Mouse (Mus musculus) ES-E14 (cell line): ENCODE data around the gene Aff2. TPM values are rescaled to one million over a fixed set of nuclear protein-coding genes. Genes with fewer than 3 reads are reported as not detected.

Experiments used
- DNase-seq: peaks from one replicate; pipeline ENCODE4 v3.0.0-alpha.2; 2013; ENCODE audit warnings: low read depth, low spot score
- H3K27ac ChIP-seq: 2 replicates; pipeline ENCODE4 v1.5.1; 2012; ENCODE audit warnings: low read depth, mild to moderate bottlenecking, low read length, moderate library complexity, mixed read lengths; ENCODE audit not compliant: poor library complexity, insufficient read depth, severe bottlenecking
- H3K36me3 ChIP-seq: 2 replicates; pipeline ENCODE4 v1.6.1; 2012; ENCODE audit warnings: mild to moderate bottlenecking, low read length, moderate library complexity, mixed read lengths; ENCODE audit not compliant: control insufficient read depth, poor library complexity, insufficient read depth, severe bottlenecking
- H3K4me1 ChIP-seq, 2 experiments: fragments of 150-350 bp in 1 of 2; sonication (generic) in 1 of 2; 2 replicates each; pipeline ENCODE4 v1.6.1; 2012; ENCODE audit warnings: low read length in 2 of 2, mild to moderate bottlenecking in 1 of 2, mixed read lengths in 1 of 2; ENCODE audit not compliant: control insufficient read depth in 2 of 2, insufficient read depth in 2 of 2, poor library complexity in 1 of 2
- H3K4me3 ChIP-seq, 2 experiments: fragments of 150-350 bp in 1 of 2; sonication (generic) in 1 of 2; 2 replicates each; pipeline ENCODE4 v1.5.1; 2012; ENCODE audit warnings: low read length in 2 of 2, low read depth in 1 of 2, mild to moderate bottlenecking in 1 of 2, mixed read lengths in 1 of 2; ENCODE audit not compliant: insufficient read depth in 1 of 2, poor library complexity in 1 of 2, severe bottlenecking in 1 of 2
- H3K9ac ChIP-seq: 2 replicates; pipeline ENCODE4 v1.6.1; 2012; ENCODE audit warnings: low read depth, mild to moderate bottlenecking, low read length, mixed read lengths; ENCODE audit not compliant: poor library complexity, insufficient read depth, severe bottlenecking
- H3K9me3 ChIP-seq: fragments of 150-350 bp; sonication (generic); 2 replicates; pipeline ENCODE4 v1.6.1; 2012; ENCODE audit warnings: low read depth, mild to moderate bottlenecking, low read length; ENCODE audit not compliant: control insufficient read depth, insufficient read depth
- CHD2 ChIP-seq: IDR thresholded peaks from 2 replicates; pipeline ENCODE4 v1.6.1; 2014; ENCODE audit warnings: mild to moderate bottlenecking, low read depth, low read length, inconsistent platforms
- HCFC1 ChIP-seq: IDR thresholded peaks from 2 replicates; pipeline ENCODE4 v1.6.1; 2012; ENCODE audit warnings: low read length, inconsistent platforms, borderline replicate concordance; ENCODE audit not compliant: insufficient read depth
- MAFK ChIP-seq: IDR thresholded peaks from 2 replicates; pipeline ENCODE4 v1.6.1; 2014; ENCODE audit warnings: mild to moderate bottlenecking, low read depth, low read length, inconsistent platforms; ENCODE audit not compliant: insufficient read depth
- ZC3H11A ChIP-seq: IDR thresholded peaks from 2 replicates; pipeline ENCODE4 v1.6.1; 2012; ENCODE audit warnings: low read depth, mild to moderate bottlenecking, inconsistent platforms, low read length, borderline replicate concordance
- ZNF384 ChIP-seq: IDR thresholded peaks from 2 replicates; pipeline ENCODE4 v1.6.1; 2012; ENCODE audit warnings: low read depth, low read length, inconsistent platforms
- in situ Hi-C, 2 experiments: fragments of 600-800 bp; cut with MboI; formaldehyde crosslinking; loops; one replicate each; pipeline ENCODE4 v1.15.1; 2025; ENCODE audit warnings: low sequenced_read_pairs in 2 of 2, inconsistent platforms in 1 of 2; ENCODE audit not compliant: unreplicated experiment in 2 of 2
- total RNA-seq: library from RNA; depleted of rRNA; stranded (reverse); fragments of 300-350 nt; gene quantifications from 2 replicates; pipeline ENCODE4 v1.2.3, GENCODE M21; 2012

The Aff2 gene
- total RNA-seq, 1 experiment: 0.71 TPM

GRCm38 (mm10) chrX:69801890-69802439, 441.9 kb downstream of the Aff2 start:
- Histone ChIP-seq H3K4me3 (no peak overlapping the region), H3K36me3 (no peaks in the 10 kb centered on the region), H3K27ac (no peak overlapping the region), H3K4me1 (no peaks in the 10 kb centered on the region), H3K9ac (no peak overlapping the region), H3K9me3 (no peaks in the 10 kb centered on the region)
- DNase-seq: no peak
- in situ Hi-C loops: no loop called here
- no peak for TF ChIP-seq ZNF384
- TF ChIP-seq ZC3H11A: no peak
- no peak for TF ChIP-seq MAFK
- TF ChIP-seq CHD2: no peak
- TF ChIP-seq HCFC1: no peak

- in situ Hi-C loops: no loop called here
- TF ChIP-seq CHD2: no peak
- TF ChIP-seq ZC3H11A: no peak
- TF ChIP-seq MAFK: no peak
- no peak for TF ChIP-seq HCFC1
- TF ChIP-seq ZNF384: no peak
- H3K27ac ChIP-seq: no peak overlapping the region
- H3K4me1 ChIP-seq: no peaks in the 10 kb centered on the region
- no peak for DNase-seq
- H3K9ac ChIP-seq: no peak overlapping the region
- no peak overlapping the region for H3K4me3 ChIP-seq
- no peaks in the 10 kb centered on the region for H3K36me3 ChIP-seq
- H3K9me3 ChIP-seq: no peaks in the 10 kb centered on the region
Observed at GRCm38 (mm10) chrX:69802481-69802880, 442.4 kb downstream of the Aff2 start.

DNA sequence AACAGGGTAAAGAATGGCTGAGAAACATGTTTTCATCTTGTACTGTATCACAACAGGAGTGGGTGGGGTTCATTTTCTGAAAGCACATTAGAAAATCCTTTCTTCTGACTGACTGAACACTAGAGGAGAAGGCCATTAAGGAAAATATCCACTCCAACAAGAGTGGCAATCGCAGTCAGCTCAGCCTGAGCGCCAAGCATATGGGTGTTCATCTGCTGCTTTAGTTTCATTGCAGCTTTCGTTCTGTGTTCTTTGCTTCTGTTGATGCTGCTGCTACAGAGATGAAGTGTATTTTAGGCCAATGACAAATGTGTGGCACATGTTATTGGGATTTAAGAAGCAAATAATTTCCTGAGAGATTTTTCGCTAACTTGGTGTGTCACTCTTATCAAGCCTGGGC, 451.7 kb downstream of the Aff2 start:
- no peak for DNase-seq
- Histone ChIP-seq H3K4me3 (no peak overlapping the region), H3K9ac (no peak overlapping the region), H3K9me3 (no peaks in the 10 kb centered on the region), H3K36me3 (no peaks in the 10 kb centered on the region), H3K4me1 (no peaks in the 10 kb centered on the region), H3K27ac (no peak overlapping the region)
- in situ Hi-C loops: no loop called here
- TF ChIP-seq ZC3H11A (no peak), CHD2 (no peak), HCFC1 (no peak), MAFK (no peak), ZNF384 (no peak)

GRCm38 (mm10) chrX:69815054-69815453, 455.0 kb downstream of the Aff2 start:
- Histone ChIP-seq H3K9ac (no peak overlapping the region), H3K4me3 (no peak overlapping the region), H3K4me1 (no peaks in the 10 kb centered on the region), H3K27ac (no peak overlapping the region), H3K36me3 (no peaks in the 10 kb centered on the region), H3K9me3 (no peaks in the 10 kb centered on the region)
- in situ Hi-C loops: no loop called here
- DNase-seq: no peak
- TF ChIP-seq ZNF384: no peak
- TF ChIP-seq CHD2: no peak
- TF ChIP-seq ZC3H11A: no peak
- TF ChIP-seq HCFC1: no peak
- no peak for TF ChIP-seq MAFK

GRCm38 (mm10) chrX:69817679-69818078, 457.6 kb downstream of the Aff2 start:
- H3K4me3 ChIP-seq: no peak overlapping the region
- no peak for DNase-seq

More at GRCm38 (mm10) chrX:69817679-69818078, 457.6 kb downstream of the Aff2 start:
- in situ Hi-C loops: no loop called here
- Histone ChIP-seq H3K4me1 (no peaks in the 10 kb centered on the region), H3K36me3 (no peaks in the 10 kb centered on the region), H3K9me3 (no peaks in the 10 kb centered on the region), H3K9ac (no peak overlapping the region), H3K27ac (no peak overlapping the region)
- no peak for TF ChIP-seq ZNF384
- TF ChIP-seq MAFK: no peak
